Mouse (Mus musculus) stomach, postnatal 0 days (tissue): Measurements from ENCODE around the gene Arrdc2. TPM values are rescaled to one million over a fixed set of nuclear protein-coding genes. Genes with fewer than 3 reads are reported as not detected.

Experiments used
- ATAC-seq: fragments of 200-750 bp; cut with Nextera tagmentation; 2 replicates; pipeline ENCODE4 v1.8.0; 2017; ENCODE audit not compliant: low FRiP score, low TSS enrichment
- DNase-seq: peaks from one replicate; pipeline ENCODE4 v3.0.0-alpha.2; 2016; ENCODE audit warnings: low spot score
- H3K27ac ChIP-seq: fragments of 300-500 bp; sonication (generic); replicated peaks from 2 replicates; pipeline ENCODE4 v1.5.1; 2014; ENCODE audit warnings: mild to moderate bottlenecking, control low read depth
- H3K27me3 ChIP-seq: fragments of 300-500 bp; sonication (generic); 2 replicates; pipeline ENCODE4 v1.6.1; 2014; ENCODE audit warnings: low read length; ENCODE audit not compliant: control insufficient read depth, insufficient read depth
- H3K36me3 ChIP-seq: fragments of 300-500 bp; sonication (generic); 2 replicates; pipeline ENCODE4 v1.6.1; 2014; ENCODE audit warnings: low read length, mixed read lengths; ENCODE audit not compliant: control insufficient read depth, insufficient read depth
- H3K4me1 ChIP-seq: fragments of 300-500 bp; sonication (generic); replicated peaks from 2 replicates; pipeline ENCODE4 v1.6.1; 2014; ENCODE audit warnings: antibody characterized with exemption; ENCODE audit not compliant: control insufficient read depth, insufficient read depth
- H3K4me2 ChIP-seq: fragments of 300-500 bp; sonication (generic); replicated peaks from 2 replicates; pipeline ENCODE4 v1.6.1; 2014; ENCODE audit warnings: low read depth, mild to moderate bottlenecking, control low read depth, moderate library complexity
- H3K4me3 ChIP-seq: fragments of 300-500 bp; sonication (generic); 2 replicates; pipeline ENCODE4 v1.5.1; 2014; ENCODE audit warnings: low read depth, low read length, control low read depth
- H3K9ac ChIP-seq: fragments of 300-500 bp; sonication (generic); 2 replicates; pipeline ENCODE4 v1.6.1; 2014; ENCODE audit warnings: mild to moderate bottlenecking, low read length, control low read depth, mixed read lengths
- H3K9me3 ChIP-seq: fragments of 300-500 bp; sonication (generic); 2 replicates; pipeline ENCODE4 v1.6.1; 2016; ENCODE audit warnings: low read length; ENCODE audit not compliant: control insufficient read depth
- CTCF ChIP-seq: IDR thresholded peaks from 2 replicates; pipeline ENCODE4 v1.5.1; 2016; ENCODE audit warnings: antibody characterized with exemption, low read depth, mild to moderate bottlenecking, moderate library complexity
- EP300 ChIP-seq: optimal IDR thresholded peaks from 2 replicates; pipeline ENCODE3; 2016; ENCODE audit warnings: antibody characterized with exemption
- WGBS: fragments of 180-500 bp; shearing (Covaris S2); extraction: QIAGEN DNeasy Blood & Tissue Kit; methylation state at CpG from one replicate; pipeline ENCODE4 v1.1.7; 2014; 5-methylcytosine and 5-hydroxymethylcytosine counted together
- polyA plus RNA-seq: library from polyadenylated mRNA; unstranded; fragments of >200 nt; fragmentation: Nextera tagmentation; extraction: Ambion mirVana; gene quantifications from 2 replicates; pipeline ENCODE4 v1.2.1, GENCODE M21; 2015

Gene Arrdc2
- polyA plus RNA-seq, 1 experiment from 2014 or later, result 6.8 TPM

DNA sequence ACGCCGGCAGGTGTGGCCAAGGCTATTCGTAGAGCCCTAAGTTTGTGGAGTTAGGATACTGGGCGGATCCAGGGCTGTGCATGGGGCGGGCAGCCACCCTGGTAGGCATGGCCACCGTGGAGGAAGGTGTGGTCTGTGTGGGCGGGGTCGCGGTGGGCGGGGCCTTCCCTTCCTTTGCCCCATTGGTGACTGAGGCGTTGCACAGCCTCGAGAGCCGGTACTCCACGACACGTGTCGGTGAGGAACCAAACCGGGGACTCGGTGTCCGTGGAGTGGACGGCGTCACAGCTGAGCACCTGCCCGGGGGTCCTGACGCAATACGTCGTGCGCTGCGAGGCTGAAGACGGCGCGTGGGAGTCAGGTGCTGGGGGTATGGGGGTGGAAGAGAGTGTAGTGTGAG is 22.8 kb downstream of the Arrdc2 start:
- Histone ChIP-seq H3K9ac (no peak overlapping the region), H3K4me1 (no peaks in the 10 kb centered on the region), H3K4me2 (no peak overlapping the region), H3K27me3 (no peaks in the 10 kb centered on the region), H3K9me3 (no peaks in the 10 kb centered on the region), H3K27ac (no peak overlapping the region), H3K36me3 (no peaks in the 10 kb centered on the region), H3K4me3 (no peak overlapping the region)
- no peak for TF ChIP-seq EP300
- TF ChIP-seq CTCF, result no peak
- WGBS, result 8% methylated on average over 30 of the region's 30 CpGs
- ATAC-seq, result peak; percentile 76
- DNase-seq, result peak; percentile 83

DNA sequence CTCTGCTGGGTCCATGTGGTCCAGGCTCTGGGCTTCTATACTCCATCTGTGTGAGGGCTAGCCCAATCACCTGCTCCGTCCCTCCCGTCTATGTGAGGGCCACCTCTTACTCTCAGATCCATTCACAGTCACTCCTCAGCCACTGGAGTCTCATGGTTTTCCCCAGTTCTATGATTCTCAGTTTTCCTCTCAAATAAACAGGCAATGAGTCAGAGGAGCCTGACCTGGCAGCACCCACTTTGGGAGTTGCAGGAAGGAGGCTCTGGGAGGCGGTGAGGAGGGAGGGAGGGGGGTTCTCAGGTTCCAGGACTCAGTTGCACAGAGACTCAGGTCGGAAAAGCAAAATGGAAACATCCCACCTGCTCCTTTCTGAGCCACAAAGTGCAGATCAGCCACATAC is 26.6 kb downstream of the Arrdc2 start:
- no peaks in the 10 kb centered on the region for H3K9me3 ChIP-seq
- 36% methylated on average over 4 of the region's 4 CpGs for WGBS
- DNase-seq, result no peak
- H3K4me2 ChIP-seq, result no peak overlapping the region
- H3K36me3 ChIP-seq, result no peaks in the 10 kb centered on the region
- H3K4me3 ChIP-seq, result no peak overlapping the region
- no peak overlapping the region for H3K27ac ChIP-seq
- no peaks in the 10 kb centered on the region for H3K27me3 ChIP-seq
- no peak for ATAC-seq
- no peaks in the 10 kb centered on the region for H3K4me1 ChIP-seq
- TF ChIP-seq CTCF (no peak), EP300 (no peak)
- no peak overlapping the region for H3K9ac ChIP-seq

DNA sequence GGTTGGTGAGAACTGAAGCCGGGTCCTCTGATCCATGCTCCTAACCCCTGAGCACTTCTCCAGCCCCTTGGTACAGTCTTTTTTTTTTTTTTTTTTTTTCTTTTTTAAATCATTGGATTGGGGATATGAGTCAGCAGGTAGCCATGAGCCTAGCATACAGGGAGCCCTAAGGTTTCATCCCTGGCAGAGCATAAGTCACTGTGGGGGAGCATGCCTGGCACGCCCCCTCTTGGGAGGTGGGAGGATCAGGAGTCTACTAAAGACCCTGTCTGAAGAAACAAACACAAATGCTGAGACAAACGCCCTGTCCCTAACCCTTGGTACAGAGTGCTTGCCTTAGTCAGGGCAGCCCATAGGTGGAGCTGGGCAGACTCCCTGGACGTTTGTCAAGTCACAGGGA is 27.5 kb downstream of the Arrdc2 start:
- Histone ChIP-seq H3K4me2 (no peak overlapping the region), H3K4me3 (no peak overlapping the region), H3K27ac (no peak overlapping the region), H3K9me3 (no peaks in the 10 kb centered on the region), H3K36me3 (no peaks in the 10 kb centered on the region), H3K9ac (no peak overlapping the region), H3K27me3 (no peaks in the 10 kb centered on the region), H3K4me1 (no peaks in the 10 kb centered on the region)
- TF ChIP-seq CTCF, result no peak
- TF ChIP-seq EP300, result no peak
- WGBS, result 39% methylated on average over 4 of the region's 4 CpGs
- DNase-seq (no peak), ATAC-seq (no peak)

DNA sequence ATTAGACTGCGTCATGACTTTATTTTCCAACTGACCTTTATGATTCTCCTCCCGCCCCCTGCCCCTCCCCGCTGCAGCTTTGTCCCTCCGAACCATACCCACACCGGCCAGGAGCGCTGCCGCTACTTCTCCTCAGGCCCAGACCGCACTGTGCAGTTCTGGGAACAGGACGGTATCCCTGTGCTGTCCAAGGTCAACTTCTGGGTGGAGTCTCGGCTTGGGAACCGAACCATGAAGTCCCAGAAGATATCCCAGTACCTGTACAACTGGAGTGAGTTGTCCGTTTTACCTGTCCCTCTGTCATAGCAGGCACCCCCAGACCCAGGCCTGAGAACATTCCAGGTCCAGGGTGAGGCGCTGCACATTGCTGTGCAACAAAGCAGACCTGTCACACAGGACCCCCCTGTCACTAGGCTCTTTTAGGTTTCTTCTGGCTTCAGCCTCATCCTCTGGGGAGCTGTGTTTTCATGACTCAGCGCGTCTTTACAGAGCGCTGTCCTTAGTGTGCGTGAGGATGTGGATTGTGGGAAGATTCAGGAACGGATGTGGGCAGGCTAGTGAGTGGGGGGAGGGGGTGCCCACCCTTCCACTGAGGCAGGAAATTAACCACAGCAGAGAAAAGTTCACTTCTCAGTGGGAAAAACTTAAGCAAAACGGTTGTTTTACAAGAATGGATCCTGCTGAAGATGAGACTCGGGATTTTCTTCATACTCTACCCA is 28.4 kb downstream of the Arrdc2 start:
- no peak for DNase-seq
- Histone ChIP-seq H3K9me3 (no peaks in the 10 kb centered on the region), H3K9ac (no peak overlapping the region)

DNA sequence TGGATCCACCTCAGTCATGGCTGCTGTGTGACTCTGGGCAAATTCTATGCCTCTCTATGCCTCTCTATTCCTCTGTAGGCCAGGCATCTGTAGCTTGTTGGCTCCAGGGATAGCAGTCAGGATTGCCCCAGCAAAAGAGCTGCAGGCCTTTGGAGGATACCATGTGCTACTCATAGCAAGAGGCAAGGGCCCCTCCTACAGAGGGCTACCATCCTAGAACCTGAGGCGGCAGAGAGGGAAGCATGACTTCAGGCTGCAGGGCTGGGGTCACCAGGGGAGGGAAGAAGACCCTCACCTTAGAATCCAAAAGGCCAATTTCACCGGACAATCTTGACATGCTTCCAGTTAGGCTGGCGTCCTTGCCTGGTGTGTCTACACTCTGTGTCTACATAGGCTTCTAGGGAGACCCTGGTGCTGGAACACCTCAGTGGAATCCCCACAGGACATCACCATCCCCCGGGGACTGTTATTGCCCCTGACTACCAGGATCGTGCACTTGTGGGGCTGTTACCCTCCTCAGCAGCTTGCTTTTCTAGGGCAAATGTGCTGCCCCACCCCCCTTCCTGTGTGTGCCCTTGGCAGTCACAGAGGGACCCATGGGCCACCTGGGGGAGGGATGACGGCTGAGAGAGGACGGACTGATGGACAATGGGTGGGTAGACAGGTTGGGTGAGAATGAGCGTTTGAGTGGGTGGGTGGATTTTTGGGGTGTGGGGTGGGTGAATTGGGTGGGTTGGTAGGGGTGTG is 30.4 kb downstream of the Arrdc2 start:
- Histone ChIP-seq H3K9me3 (no peaks in the 10 kb centered on the region), H3K27me3 (no peaks in the 10 kb centered on the region), H3K4me2 (no peak overlapping the region), H3K36me3 (no peaks in the 10 kb centered on the region), H3K27ac (no peak overlapping the region), H3K4me1 (no peaks in the 10 kb centered on the region; the same call in 1 of the 2 replicates), H3K4me3 (no peak overlapping the region), H3K9ac (no peak overlapping the region)
- 79% methylated on average over 8 of the region's 8 CpGs for WGBS
- no peak for TF ChIP-seq CTCF
- no peak for TF ChIP-seq EP300
- ATAC-seq (no peak), DNase-seq (no peak)

More for the DNA sequence above, 28.4 kb downstream of the Arrdc2 start:
- Histone ChIP-seq H3K4me2 (no peak overlapping the region), H3K27me3 (no peaks in the 10 kb centered on the region), H3K27ac (no peak overlapping the region), H3K4me3 (no peak overlapping the region), H3K4me1 (no peaks in the 10 kb centered on the region), H3K36me3 (no peaks in the 10 kb centered on the region)
- ATAC-seq, result no peak
- 73% methylated on average over 20 of the region's 20 CpGs for WGBS
- TF ChIP-seq CTCF (no peak), EP300 (no peak)

DNA sequence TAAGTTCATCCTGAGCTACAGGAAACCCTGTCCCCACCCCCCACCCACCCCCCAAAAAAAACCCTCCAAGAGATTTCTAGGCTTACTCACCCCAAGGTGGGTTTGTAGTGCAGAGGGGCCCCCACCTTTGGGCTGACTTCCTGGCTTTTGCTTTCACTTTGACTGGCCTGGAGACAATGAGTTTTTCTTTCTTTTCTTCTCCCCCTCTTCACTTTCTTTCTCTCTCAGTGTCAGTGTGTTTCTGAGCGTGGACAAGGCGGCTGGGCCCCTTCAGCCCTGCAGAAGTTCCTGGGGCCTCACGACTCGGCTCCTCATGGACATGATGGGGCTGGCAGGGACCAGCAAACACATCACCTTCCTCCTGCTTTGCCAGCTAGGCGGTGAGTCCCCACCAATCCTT is 31.3 kb downstream of the Arrdc2 start, which contains the start of gene Il12rb1:
Il12rb1 (plus strand) TSS at position 211 of the 400 bp plus-strand sequence.
- TF ChIP-seq CTCF, result no peak
- TF ChIP-seq EP300, result no peak
- Histone ChIP-seq H3K27ac (no peak within 1 kb of the TSS), H3K4me3 (no peak within 1 kb of the TSS), H3K9ac (no peak within 1 kb of the TSS), H3K9me3 (no peaks in the 10 kb centered on the region), H3K4me2 (no peak within 1 kb of the TSS), H3K27me3 (peaks cover 2% of the 10 kb centered on the region; the same call in 1 of the 2 replicates), H3K36me3 (no peaks in the 10 kb centered on the region), H3K4me1 (peaks cover 2% of the 10 kb centered on the region; the same call in 1 of the 2 replicates)
- 70% methylated on average over 5 of the region's 5 CpGs for WGBS
- ATAC-seq (no peak), DNase-seq (no peak)
